Mouse (Mus musculus) G1E (cell line): Measurements from ENCODE around the gene Cnpy3. TPM values are rescaled to one million over a fixed set of nuclear protein-coding genes. Genes with fewer than 3 reads are reported as not detected.
A peak's percentile ranks its signal among the peaks of the same experiment; 100 is the strongest.

Experiments
- ATAC-seq: 2 replicates; pipeline ENCODE4 v1.8.0; 2016; ENCODE audit warnings: mild to moderate bottlenecking; ENCODE audit not compliant: insufficient number of reproducible peaks, poor library complexity, low FRiP score, severe bottlenecking; ENCODE audit errors: extremely low read depth
- DNase-seq: peaks from one replicate; pipeline ENCODE4 v3.0.0; 2012; ENCODE audit warnings: low spot score
- H3K27me3 ChIP-seq: 2 replicates; pipeline ENCODE4 v1.6.1; 2012; ENCODE audit warnings: mild to moderate bottlenecking, low read length, inconsistent platforms; ENCODE audit not compliant: insufficient read depth
- H3K36me3 ChIP-seq: replicated peaks from 2 replicates; pipeline ENCODE3; 2012; ENCODE audit warnings: mild to moderate bottlenecking, inconsistent platforms
- H3K4me1 ChIP-seq: 2 replicates; pipeline ENCODE4 v1.6.1; 2012; ENCODE audit warnings: low read depth, low read length, inconsistent platforms, mixed read lengths; ENCODE audit not compliant: insufficient read depth
- H3K4me3 ChIP-seq: 2 replicates; pipeline ENCODE4 v1.5.1; 2012; ENCODE audit warnings: low read depth, mild to moderate bottlenecking, inconsistent platforms, low read length, moderate library complexity, mixed read lengths
- H3K9me3 ChIP-seq: replicated peaks from 2 replicates; pipeline ENCODE4 v1.6.1; 2012; ENCODE audit warnings: inconsistent platforms
- CTCF ChIP-seq: IDR thresholded peaks from 2 replicates; pipeline ENCODE4 v1.5.1; 2012; ENCODE audit warnings: low read depth, low read length, inconsistent platforms, mixed read lengths
- GATA1 ChIP-seq: IDR thresholded peaks from 2 replicates; pipeline ENCODE4 v1.6.1; 2012; ENCODE audit warnings: borderline replicate concordance, low read length, inconsistent platforms, mixed read lengths
- GATA2 ChIP-seq: IDR thresholded peaks from 2 replicates; pipeline ENCODE4 v1.6.1; 2012; ENCODE audit warnings: low read depth, low read length, inconsistent platforms, borderline replicate concordance
- POLR2AphosphoS5 ChIP-seq: IDR thresholded peaks from 2 replicates; pipeline ENCODE4 v1.6.1; 2012; ENCODE audit warnings: low read depth, low read length, inconsistent platforms; ENCODE audit not compliant: insufficient replicate concordance
- TAL1 ChIP-seq: conservative IDR thresholded peaks from 2 replicates; pipeline ENCODE4 v1.6.1; 2012; ENCODE audit warnings: low read depth, low read length, inconsistent platforms, mixed read lengths
- polyA plus RNA-seq: library from polyadenylated mRNA; stranded (reverse); fragments of >175 nt; gene quantifications from 2 replicates; pipeline ENCODE4 v1.2.3, GENCODE M21; 2012
- total RNA-seq, 2 experiments: library from RNA; stranded (forward) in 1 of 2; stranded (reverse) in 1 of 2; fragments of 200-1000 nt in 1 of 2; fragments of >200 nt in 1 of 2; fragmentation: Nextera tagmentation in 1 of 2; gene quantifications; 2 replicates each; pipeline ENCODE4 v1.2.3; 2014 to 2017

The Cnpy3 gene
- total and polyA plus RNA-seq, 3 experiments = 14.4 to 96.9 (median 36.3) TPM

GRCm38 (mm10) chr17:46735287-46735686 lies 16.7 kb downstream of the Cnpy3 start:
- no peak for DNase-seq
- no peak overlapping the region for H3K4me3 ChIP-seq
- peaks cover 2% of the 10 kb centered on the region; the same call in 1 of the 2 replicates for H3K4me1 ChIP-seq
- TF ChIP-seq TAL1 = no peak
- TF ChIP-seq GATA1 = no peak
- TF ChIP-seq CTCF = no peak
- no peak for TF ChIP-seq GATA2
- TF ChIP-seq POLR2AphosphoS5 = no peak
- peaks cover 45% of the 10 kb centered on the region for H3K36me3 ChIP-seq
- H3K9me3 ChIP-seq = no peaks in the 10 kb centered on the region
- no peak for ATAC-seq
- no peaks in the 10 kb centered on the region for H3K27me3 ChIP-seq

- Histone ChIP-seq H3K36me3 (peaks cover 45% of the 10 kb centered on the region), H3K9me3 (no peaks in the 10 kb centered on the region), H3K4me1 (peaks cover 2% of the 10 kb centered on the region), H3K4me3 (no peak overlapping the region), H3K27me3 (peaks cover 3% of the 10 kb centered on the region; the same call in 1 of the 2 replicates)
- ATAC-seq (no peak), DNase-seq (no peak)
- no peak for TF ChIP-seq POLR2AphosphoS5
- no peak for TF ChIP-seq TAL1
- TF ChIP-seq GATA1 = no peak
- TF ChIP-seq GATA2 = no peak
- no peak for TF ChIP-seq CTCF
Observed at GRCm38 (mm10) chr17:46734055-46734454, 18.0 kb downstream of the Cnpy3 start.

GRCm38 (mm10) chr17:46728904-46729318 lies 23.1 kb downstream of the Cnpy3 start, which contains the start of gene Gnmt:
Gene Gnmt (minus strand): TSS chr17:46729168.
- peaks cover 5% of the 10 kb centered on the region for H3K4me1 ChIP-seq
- no peak for DNase-seq
- peaks cover 8% of the 10 kb centered on the region; the same call in 1 of the 2 replicates for H3K27me3 ChIP-seq
- no peaks in the 10 kb centered on the region for H3K9me3 ChIP-seq
- no peak within 1 kb of the TSS for H3K4me3 ChIP-seq
- no peak for TF ChIP-seq CTCF
- TF ChIP-seq GATA1 = no peak
- TF ChIP-seq GATA2 = no peak
- TF ChIP-seq TAL1 = no peak
- TF ChIP-seq POLR2AphosphoS5 = no peak
- ATAC-seq = no peak
- peaks cover 39% of the 10 kb centered on the region for H3K36me3 ChIP-seq

GRCm38 (mm10) chr17:46728496-46728895 lies 23.5 kb downstream of the Cnpy3 start:
- no peak for TF ChIP-seq GATA2
- TF ChIP-seq POLR2AphosphoS5 = no peak
- no peak for TF ChIP-seq TAL1
- no peak for TF ChIP-seq CTCF
- TF ChIP-seq GATA1 = no peak
- Histone ChIP-seq H3K27me3 (peaks cover 8% of the 10 kb centered on the region; the same call in 1 of the 2 replicates), H3K4me1 (peaks cover 4% of the 10 kb centered on the region), H3K36me3 (peaks cover 39% of the 10 kb centered on the region), H3K9me3 (no peaks in the 10 kb centered on the region), H3K4me3 (no peak overlapping the region)
- DNase-seq (no peak), ATAC-seq (no peak)

- Histone ChIP-seq H3K27me3 (peaks cover 8% of the 10 kb centered on the region; the same call in 1 of the 2 replicates), H3K4me3 (no peak overlapping the region), H3K9me3 (no peaks in the 10 kb centered on the region), H3K36me3 (peaks cover 43% of the 10 kb centered on the region), H3K4me1 (peaks cover 3% of the 10 kb centered on the region; the same call in 1 of the 2 replicates)
- ATAC-seq = no peak
- peak; percentile 22; the same call in 1 of the 2 replicates for TF ChIP-seq CTCF
- no peak for TF ChIP-seq GATA2
- no peak for TF ChIP-seq TAL1
- DNase-seq = no peak
Observed at GRCm38 (mm10) chr17:46728021-46728420, 24.0 kb downstream of the Cnpy3 start.

- Histone ChIP-seq H3K9me3 (no peaks in the 10 kb centered on the region), H3K4me1 (peaks cover 3% of the 10 kb centered on the region; the same call in 1 of the 2 replicates), H3K36me3 (peaks cover 50% of the 10 kb centered on the region), H3K27me3 (peaks cover 8% of the 10 kb centered on the region; the same call in 1 of the 2 replicates), H3K4me3 (no peak overlapping the region)
- TF ChIP-seq GATA2 = no peak
- no peak for TF ChIP-seq TAL1
- no peak for TF ChIP-seq POLR2AphosphoS5
- no peak for TF ChIP-seq GATA1
- TF ChIP-seq CTCF = no peak
- ATAC-seq = no peak
- no peak for DNase-seq
Observed at GRCm38 (mm10) chr17:46727271-46727670, 24.7 kb downstream of the Cnpy3 start.
